In the genomic region with DNA sequence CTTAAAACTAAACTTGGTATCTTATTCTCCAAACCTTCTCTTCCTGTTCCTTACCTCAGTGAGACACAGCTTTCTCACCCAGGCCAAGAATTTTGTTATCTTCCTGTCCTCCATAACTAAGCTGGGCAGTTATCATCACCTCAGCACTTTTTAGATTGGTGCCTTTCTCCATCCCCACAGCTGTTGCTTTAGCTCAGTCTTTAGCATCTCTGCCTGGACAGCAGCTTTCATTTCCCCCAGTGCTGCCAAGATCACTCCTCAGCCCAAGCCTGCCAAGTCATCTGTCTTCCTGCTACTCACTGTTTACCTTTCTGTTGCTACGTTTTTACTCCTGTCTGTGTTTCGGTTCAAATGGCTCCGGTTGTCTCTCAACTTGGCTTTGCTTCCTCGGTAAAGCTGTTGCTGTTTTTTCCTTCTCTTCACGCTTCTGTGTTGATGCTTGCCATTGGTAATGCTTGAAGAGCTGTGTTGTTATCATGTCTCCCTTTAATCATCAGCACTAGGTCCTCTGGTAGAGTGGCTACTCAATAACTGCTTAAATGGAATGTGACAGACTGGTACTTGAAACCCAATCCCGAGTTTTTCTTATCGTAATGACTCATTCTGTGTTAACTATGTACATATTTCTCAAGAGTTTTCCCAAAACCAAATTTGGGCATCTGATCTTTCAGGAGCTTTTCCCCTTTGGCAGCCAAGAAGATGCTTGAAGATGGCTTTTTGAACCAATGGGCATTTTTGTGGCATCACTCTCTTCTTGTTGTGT, we compare ENCODE assay signal across 8 mouse cellular contexts. TPM values are rescaled to one million over a fixed set of nuclear protein-coding genes. Genes with fewer than 3 reads are reported as not detected.
DNase-seq lines count a peak whose midpoint lies in the region; ATAC-seq and TF ChIP-seq lines count a peak whose summit lies in the region.

No protein-coding gene starts in this region.

- no peak overlapping the region for H3K9ac ChIP-seq in liver, embryonic 15.5 days
- no peak overlapping the region for H3K9ac ChIP-seq in midbrain, embryonic 16.5 days (ENCODE audit: low read depth, low read length)

- DNase-seq in cerebellum, adult 11-12 months = peak; percentile 50
- peak; percentile 63 for DNase-seq in gastrocnemius, adult 2 months
- no peak for DNase-seq in frontal cortex, postnatal 25 days (ENCODE audit: low spot score in 2 of 2)
- DNase-seq in layer of hippocampus, adult 18-20 months (ENCODE audit: low spot score in 2 of 2) = no peak

- no peak for ATAC-seq in megakaryocyte, adult 5-6 weeks (ENCODE audit: poor library complexity, severe bottlenecking)
- ATAC-seq in liver, embryonic 15.5 days (ENCODE audit: insufficient read depth) = no peak
- ATAC-seq in midbrain, embryonic 16.5 days = no peak

- intact Hi-C loops in gastrocnemius, adult 2 months (cut with DNase I) = no loop called here

- peak overlapping the region; percentile 3; the same call in 1 of the 2 replicates for H3K4me2 ChIP-seq in liver, embryonic 15.5 days
- no peak overlapping the region for H3K4me2 ChIP-seq in midbrain, embryonic 16.5 days (ENCODE audit: low read length)

- H3K27ac ChIP-seq in gastrocnemius, adult 2 months = peak overlapping the region; percentile 68
- H3K27ac ChIP-seq in liver, embryonic 15.5 days (replicated peaks) = no peak overlapping the region
- H3K27ac ChIP-seq in midbrain, embryonic 16.5 days (ENCODE audit: low read length) = no peak overlapping the region

- WGBS in liver, embryonic 15.5 days (ENCODE audit: insufficient replicate concordance) = 41% methylated on average over 7 of the region's 7 CpGs
- WGBS in midbrain, embryonic 16.5 days = 72% methylated on average over 7 of the region's 7 CpGs

- no peak for TF ChIP-seq CTCF in gastrocnemius, adult 2 months (IDR thresholded peaks at IDR 0.05)

- H3K4me3 ChIP-seq in megakaryocyte, embryonic 14.5 days (replicated peaks) = peak overlapping the region; percentile 30
- H3K4me3 ChIP-seq in gastrocnemius, adult 2 months = peak overlapping the region; percentile 42
- no peak overlapping the region for H3K4me3 ChIP-seq in liver, embryonic 15.5 days (replicated peaks)
- H3K4me3 ChIP-seq in midbrain, embryonic 16.5 days (ENCODE audit: low read depth, low read length) = no peak overlapping the region

- peaks cover 23% of the 10 kb centered on the region for H3K4me1 ChIP-seq in megakaryocyte, embryonic 14.5 days
- H3K4me1 ChIP-seq in liver, embryonic 15.5 days (replicated peaks) = peaks cover 21% of the 10 kb centered on the region
- H3K4me1 ChIP-seq in midbrain, embryonic 16.5 days (ENCODE audit: control insufficient read depth, insufficient read depth, low read length) = peaks cover 8% of the 10 kb centered on the region

- no peaks in the 10 kb centered on the region for H3K27me3 ChIP-seq in megakaryocyte, embryonic 14.5 days (replicated peaks)
- H3K27me3 ChIP-seq in liver, embryonic 15.5 days = no peaks in the 10 kb centered on the region
- H3K27me3 ChIP-seq in midbrain, embryonic 16.5 days (ENCODE audit: control insufficient read depth, insufficient read depth, low read depth, low read length) = no peaks in the 10 kb centered on the region

- no peaks in the 10 kb centered on the region for H3K36me3 ChIP-seq in megakaryocyte, embryonic 14.5 days (replicated peaks; ENCODE audit: low read length)
- H3K36me3 ChIP-seq in liver, embryonic 15.5 days (replicated peaks) = no peaks in the 10 kb centered on the region
- no peaks in the 10 kb centered on the region for H3K36me3 ChIP-seq in midbrain, embryonic 16.5 days (ENCODE audit: control insufficient read depth, insufficient read depth, low read length)

- no peaks in the 10 kb centered on the region for H3K9me3 ChIP-seq in megakaryocyte, embryonic 14.5 days
- H3K9me3 ChIP-seq in liver, embryonic 15.5 days (replicated peaks) = no peaks in the 10 kb centered on the region
- no peaks in the 10 kb centered on the region for H3K9me3 ChIP-seq in midbrain, embryonic 16.5 days (replicated peaks; ENCODE audit: control insufficient read depth, low read length, poor library complexity, severe bottlenecking)

RNA-seq across cellular contexts. Expression of gene Fam168a, which starts 26.8 kb away (rescaled TPM):
- 2.9 and 4.0 TPM in 2 replicates for polyA plus RNA-seq in megakaryocyte, embryonic 14.5 days (2012; ENCODE audit: insufficient read depth, low replicate concordance)
- total RNA-seq in megakaryocyte, adult 5-6 weeks (2015) = 20.3 and 28.4 TPM in 2 replicates
- 9.9 and 16.7 TPM in 2 replicates for total RNA-seq in megakaryocyte, adult 5-6 weeks (2017)
- 10 to 100 TPM; 43.6 to 44.3 TPM for total RNA-seq in gastrocnemius, adult 2 months (2021)
- 5.0 and 5.3 TPM in 2 replicates for polyA plus RNA-seq in liver, embryonic 15.5 days (2015; fragmentation: Nextera tagmentation; extraction: Ambion mirVana)
- polyA plus RNA-seq in midbrain, embryonic 16.5 days (2015; fragmentation: Nextera tagmentation; extraction: Ambion mirVana) = 100 and 104 TPM in 2 replicates
- total RNA-seq in layer of hippocampus, adult 18-20 months (2021) = 100 to 1,000 TPM; 217 to 233 TPM

Comparison
In these comparisons a context has a peak if more than half of its experiments do, and no peak if none do; other contexts are left out.
1. H3K4me3 ChIP-seq: peak in megakaryocyte, embryonic 14.5 days (single experiment) and gastrocnemius, adult 2 months (single experiment); none in liver, embryonic 15.5 days (single experiment) and midbrain, embryonic 16.5 days (single experiment).
2. DNase-seq: peak in cerebellum, adult 11-12 months (single experiment) and gastrocnemius, adult 2 months (single experiment); none in frontal cortex, postnatal 25 days (0 of 2) and layer of hippocampus, adult 18-20 months (0 of 2).
3. RNA of gene Fam168a, which starts 26.8 kb away (total RNA-seq): 217 to 233 TPM in layer of hippocampus, adult 18-20 months; 43.6 to 44.3 TPM in gastrocnemius, adult 2 months and 9.9 to 28.4 TPM in megakaryocyte, adult 5-6 weeks; every median in the first group is over 4 times any median in the second.